Mouse (Mus musculus) kidney, postnatal 10 days (tissue): ENCODE data around the gene Nckap5l.

Experiments
- DNase-seq: peaks from one replicate; pipeline ENCODE4 v3.0.0; 2021; ENCODE audit warnings: mixed read lengths

Nckap5l gene

GRCm38 (mm10) chr15:99392486-99393385, 64.8 kb downstream of the Nckap5l start, which contains the start of gene Tmbim6:
Tmbim6 (plus strand) TSS chr15:99392882.
- peak; percentile 99 for DNase-seq

- DNase-seq = peak; percentile 62
Observed at GRCm38 (mm10) chr15:99391975-99392374, 65.6 kb downstream of the Nckap5l start.

- no peak for DNase-seq
Observed at GRCm38 (mm10) chr15:99390472-99391401, 66.8 kb downstream of the Nckap5l start.

GRCm38 (mm10) chr15:99387976-99388375, 69.6 kb downstream of the Nckap5l start:
- DNase-seq = no peak

- DNase-seq = no peak
Observed at GRCm38 (mm10) chr15:99386796-99387195, 70.8 kb downstream of the Nckap5l start.

GRCm38 (mm10) chr15:99386110-99386509, 71.4 kb downstream of the Nckap5l start:
- peak; percentile 34 for DNase-seq

- DNase-seq = no peak
Observed at GRCm38 (mm10) chr15:99384071-99384470, 73.5 kb downstream of the Nckap5l start.

- no peak for DNase-seq
Observed at GRCm38 (mm10) chr15:99382893-99383292, 74.7 kb downstream of the Nckap5l start.

GRCm38 (mm10) chr15:99376240-99376639, 81.3 kb downstream of the Nckap5l start:
- DNase-seq = no peak

GRCm38 (mm10) chr15:99375581-99375980, 82.0 kb downstream of the Nckap5l start:
- no peak for DNase-seq

GRCm38 (mm10) chr15:99375036-99375435, 82.5 kb downstream of the Nckap5l start:
- no peak for DNase-seq

GRCm38 (mm10) chr15:99372761-99373160, 84.8 kb downstream of the Nckap5l start:
- DNase-seq = no peak
